Mouse (Mus musculus) fibroblast of lung, adult 2 months (primary cell): ENCODE measurements at regions not wholly inside any gene's neighbourhood (a gene's known extent, or its start where the extent isn't known, plus 50 kb on each side); places are given as distances from the start of the nearest gene placed in this dataset.

Experiments
- DNase-seq: peaks from one replicate; pipeline ENCODE4 v3.0.0-alpha.2; 2011; ENCODE audit warnings: low read depth

DNA sequence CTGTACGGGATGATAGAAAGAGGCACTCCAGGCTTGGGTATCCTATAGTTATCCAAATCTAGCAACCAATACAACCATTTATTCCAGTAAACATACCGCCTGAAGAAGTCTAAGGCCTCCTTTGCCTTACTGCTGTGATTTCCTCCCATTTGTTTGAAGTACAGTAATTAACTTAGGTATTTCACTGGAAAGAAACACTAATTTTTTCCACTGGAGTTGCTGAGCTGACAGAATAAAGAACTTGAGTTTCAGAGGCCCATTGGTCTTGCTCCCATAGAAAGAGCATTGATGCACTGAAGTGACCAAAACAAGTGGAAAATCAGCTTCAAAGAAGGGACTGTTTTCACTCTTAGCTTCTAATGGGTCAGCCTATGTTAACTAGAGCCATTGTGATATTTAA lies 1100.8 kb upstream of the Gm7489 start:
- DNase-seq, result no peak

DNA sequence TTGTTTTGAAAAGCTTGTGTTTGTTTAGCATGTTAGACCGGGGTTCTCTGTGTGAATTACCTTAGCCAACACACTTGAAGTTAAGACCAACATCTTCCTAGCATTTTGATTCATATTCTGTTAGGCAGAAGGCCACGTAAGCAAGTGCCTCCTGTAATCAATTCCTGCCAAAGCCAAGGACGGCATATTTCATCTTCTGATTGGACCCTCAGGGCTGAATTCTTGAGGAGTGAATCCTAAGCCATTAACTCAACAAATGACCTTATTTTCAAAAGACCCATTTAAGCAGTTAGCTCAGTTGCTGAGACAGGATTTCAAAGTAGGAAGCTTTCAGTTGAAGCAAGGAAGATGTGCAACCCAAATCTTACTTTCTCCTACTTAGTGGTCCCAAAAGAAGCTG lies 1099.5 kb upstream of the Gm7489 start:
- no peak for DNase-seq

DNA sequence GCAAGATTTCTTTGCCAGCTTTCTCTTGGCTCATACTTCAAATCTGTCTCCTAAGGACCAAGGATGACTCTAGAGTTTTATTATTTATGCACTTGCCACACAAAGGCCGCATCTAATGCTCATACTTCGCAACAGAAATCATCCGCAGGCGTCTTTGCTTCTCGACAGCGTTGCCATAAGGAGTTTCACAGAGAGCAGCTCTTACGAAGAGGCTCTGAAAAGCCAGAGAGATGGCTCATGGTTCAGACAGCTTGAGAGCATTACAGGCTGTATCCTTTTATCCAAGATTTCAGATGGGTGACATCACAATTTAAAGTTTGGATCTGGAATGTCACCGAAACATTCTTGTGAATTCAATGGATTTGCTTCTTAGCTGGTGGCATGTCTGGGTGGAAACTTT lies 1098.7 kb upstream of the Gm7489 start:
- no peak for DNase-seq

DNA sequence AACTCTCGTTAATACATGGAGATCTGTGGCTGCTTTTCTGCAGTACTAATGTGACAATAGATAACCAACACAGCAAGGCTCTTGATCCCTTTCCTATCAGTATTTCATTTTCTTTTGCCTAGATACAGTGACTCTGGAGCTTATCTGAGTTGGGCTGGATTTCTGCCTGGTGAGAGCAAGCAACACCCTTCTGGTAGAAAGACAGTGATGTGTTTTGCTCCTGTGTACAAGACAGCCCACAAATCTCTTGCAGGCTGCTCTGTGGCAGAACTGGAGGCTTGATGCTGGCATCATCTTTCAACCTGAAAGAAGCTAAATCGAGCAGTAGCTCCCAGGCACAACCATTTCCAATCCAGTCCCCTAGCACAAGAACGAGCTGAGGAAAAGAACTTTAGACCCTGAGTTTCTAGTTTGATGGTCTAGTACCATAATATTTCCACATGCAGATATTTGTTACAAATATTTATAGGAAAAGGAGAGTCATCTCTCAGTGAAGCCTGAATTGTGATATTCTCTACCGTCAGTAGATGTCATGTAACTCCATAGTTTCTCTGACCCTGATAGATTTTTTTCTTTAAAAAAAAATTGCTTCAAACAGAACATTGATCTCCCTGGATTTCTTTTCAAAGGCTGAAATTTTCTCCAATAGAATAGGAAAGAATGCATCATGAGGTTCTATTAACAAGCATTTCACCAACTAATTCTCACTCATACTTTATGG lies 1079.1 kb upstream of the Gm7489 start:
- no peak for DNase-seq

DNA sequence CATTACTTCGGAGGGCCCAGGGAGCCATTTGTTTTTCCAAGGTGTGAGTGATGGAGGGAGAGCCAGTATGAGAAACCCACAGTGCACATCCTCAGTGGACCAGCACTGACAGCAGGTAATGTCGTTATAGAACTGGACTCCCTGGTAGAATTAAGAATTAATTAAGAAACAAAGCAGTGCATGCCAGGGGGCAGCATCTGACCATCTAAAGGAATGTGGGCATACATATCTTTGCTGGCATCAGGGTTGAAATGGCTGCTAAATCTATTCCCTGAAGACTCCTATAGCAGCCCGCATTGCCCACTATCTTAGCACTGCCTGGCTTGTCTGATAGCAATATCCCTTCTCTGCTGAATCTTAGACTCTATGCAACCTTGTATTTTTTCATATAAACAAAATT lies 1076.1 kb upstream of the Gm7489 start:
- no peak for DNase-seq

DNA sequence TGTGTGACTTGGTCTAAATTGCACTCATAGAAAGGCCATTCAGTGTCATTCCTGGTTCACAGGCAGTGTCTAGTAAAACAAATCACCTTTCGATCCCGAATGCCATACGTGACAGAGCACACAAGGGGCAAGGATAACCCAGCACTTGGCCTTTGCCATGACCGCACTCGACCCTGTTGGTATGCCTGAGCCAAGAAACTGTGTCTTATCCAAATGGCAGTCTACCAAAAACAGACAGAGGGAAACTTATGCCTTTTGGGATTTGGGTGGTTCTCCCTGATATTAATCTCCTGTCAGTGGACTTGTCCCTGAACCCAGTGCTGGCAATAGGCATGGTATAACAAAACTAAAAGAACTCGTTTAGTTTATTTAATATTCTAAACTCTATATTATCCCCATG lies 1063.9 kb upstream of the Gm7489 start:
- DNase-seq, result no peak

DNA sequence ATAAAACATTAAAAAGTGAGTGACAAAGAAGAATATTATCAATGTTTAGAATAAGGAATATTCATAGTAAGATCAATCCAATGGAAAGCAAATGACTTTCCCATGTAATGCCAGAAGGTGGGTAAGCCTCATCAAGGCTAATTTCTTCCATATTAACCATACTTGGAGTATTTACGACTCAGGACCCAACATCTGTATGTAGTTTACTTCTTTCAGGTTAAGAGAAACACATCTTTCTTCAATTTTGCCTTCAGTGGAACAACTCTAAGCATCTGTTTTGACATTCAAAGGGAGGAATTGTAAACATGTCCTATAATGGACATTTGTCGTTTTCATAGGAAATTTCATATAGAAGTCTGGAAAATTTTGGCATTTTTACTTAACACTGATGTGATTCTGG lies 1047.8 kb upstream of the Gm7489 start:
- no peak for DNase-seq

DNA sequence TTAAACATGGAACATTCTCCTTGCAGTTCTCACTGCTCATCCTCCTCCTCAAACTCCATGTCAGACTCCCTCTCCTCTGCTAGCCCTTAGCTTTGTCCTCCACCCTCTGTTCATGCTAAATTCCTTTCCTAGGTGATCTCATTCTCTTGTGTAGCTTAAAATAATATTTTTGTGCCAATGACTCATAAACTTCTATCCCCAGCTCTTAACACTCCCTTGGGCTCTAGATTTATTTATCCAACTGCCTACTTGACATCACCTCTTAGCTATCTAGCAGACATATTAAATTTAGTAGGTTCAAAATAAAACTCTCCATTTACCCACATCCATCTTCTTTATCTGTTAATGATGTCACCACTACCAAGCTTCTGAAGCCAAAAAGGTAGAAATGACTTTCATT lies 1036.6 kb upstream of the Gm7489 start:
- no peak for DNase-seq

DNA sequence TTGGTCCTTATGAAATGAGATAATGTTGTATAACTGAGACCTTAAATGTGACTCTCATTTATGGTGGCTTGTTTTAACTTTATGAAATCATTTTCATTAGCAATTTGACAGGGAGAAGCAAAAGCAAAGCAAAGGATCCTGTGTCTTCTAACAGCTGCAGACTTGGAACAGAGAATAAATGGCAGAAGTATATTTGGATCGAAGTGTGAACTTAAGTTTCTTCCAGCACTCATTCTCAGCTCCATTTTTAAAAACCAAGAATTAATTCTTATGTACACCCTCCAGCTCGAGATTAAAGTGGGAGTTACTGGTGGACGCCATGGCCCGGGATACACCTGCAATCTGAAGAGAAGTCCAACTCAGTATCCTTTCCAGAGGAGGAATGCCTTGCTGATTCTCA lies 1026.0 kb upstream of the Gm7489 start:
- DNase-seq, result no peak

DNA sequence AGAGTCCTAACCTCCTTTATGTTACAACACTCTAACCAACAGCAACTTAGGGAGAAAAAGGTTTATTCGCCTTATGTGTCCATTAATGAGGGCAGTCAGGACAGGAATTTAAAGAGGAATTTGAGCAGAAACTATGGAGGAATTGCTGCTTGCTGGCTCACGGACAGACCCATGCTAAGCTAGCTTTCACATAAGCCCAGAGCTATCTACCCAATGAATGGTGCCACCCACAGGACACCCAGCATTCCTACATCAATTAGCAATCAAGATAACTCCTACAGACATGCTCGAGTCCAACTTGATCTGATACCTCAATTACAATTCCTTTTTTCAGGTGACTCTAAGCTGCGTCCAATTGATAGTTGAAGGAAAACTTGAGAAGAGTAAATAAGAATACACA lies 1021.2 kb upstream of the Gm7489 start:
- DNase-seq, result no peak

DNA sequence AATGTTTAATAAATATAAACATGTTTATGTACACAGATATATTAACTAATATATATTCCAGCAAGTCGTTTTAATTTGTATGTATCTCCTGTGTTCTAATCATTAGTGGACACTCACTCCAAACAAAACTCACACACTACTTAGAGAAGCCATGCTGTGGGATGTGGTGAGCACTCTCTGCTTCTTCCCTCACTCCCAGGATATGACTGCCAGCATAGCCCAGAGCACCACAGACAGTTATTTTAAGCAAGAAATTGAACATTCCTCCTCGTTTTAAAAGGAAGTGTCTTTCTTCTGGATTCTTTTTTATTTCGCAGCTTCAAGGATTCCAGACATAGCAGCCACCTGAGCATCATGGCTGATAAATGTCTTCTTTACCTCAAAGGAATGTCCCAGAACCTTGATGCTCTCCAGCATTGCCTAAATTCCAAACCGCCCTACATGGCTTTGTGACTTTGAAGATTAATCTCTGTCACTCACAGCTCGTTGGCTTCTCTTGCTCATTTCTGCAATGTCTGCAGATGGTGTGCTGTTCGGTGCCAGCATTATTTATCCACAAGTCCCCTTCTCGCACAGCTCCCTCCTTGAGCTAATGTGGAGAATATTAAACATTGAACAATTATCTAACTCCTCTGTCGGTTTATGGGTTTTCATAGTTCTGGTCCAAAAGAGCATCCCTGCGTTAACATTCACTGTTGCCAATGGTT lies 992.3 kb upstream of the Gm7489 start:
- DNase-seq, result no peak

DNA sequence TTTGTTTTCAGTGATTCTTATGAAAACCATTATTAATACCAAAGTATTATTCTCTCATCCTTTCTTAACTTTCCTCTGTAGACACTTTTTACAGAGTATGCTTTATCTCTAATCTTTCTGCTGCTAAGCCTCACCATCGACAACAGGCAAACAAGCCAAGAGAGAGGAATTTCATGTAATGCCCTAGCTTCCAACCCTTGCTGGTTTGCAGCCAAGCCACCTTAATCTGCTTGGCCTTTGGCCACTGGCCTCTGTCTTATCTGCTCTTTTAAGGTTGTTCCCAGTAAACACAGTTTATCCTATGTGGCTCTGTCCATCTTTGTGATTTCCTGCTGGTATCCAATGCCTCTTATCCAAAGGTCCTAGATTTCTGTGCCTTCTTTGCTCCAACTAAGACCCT lies 986.6 kb upstream of the Gm7489 start:
- DNase-seq, result peak; percentile 0

DNA sequence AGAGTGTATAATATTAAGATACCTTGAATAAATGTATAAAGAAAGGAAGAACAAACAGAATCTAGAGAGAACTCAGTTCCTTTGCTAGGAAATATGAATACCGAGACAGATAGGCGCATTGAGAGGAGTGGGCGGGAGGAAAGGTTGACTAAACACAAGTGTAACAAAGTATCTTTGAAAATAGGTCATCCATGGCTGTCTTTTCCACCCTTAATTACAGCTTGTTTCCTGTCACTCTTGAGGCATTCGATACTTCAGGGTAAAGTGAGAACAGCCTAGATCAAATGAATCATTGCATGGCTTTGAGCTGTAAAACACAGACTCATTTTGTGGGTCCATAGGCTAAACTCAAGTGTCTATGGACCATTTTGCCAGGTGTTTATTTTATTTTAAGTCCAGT lies 985.3 kb upstream of the Gm7489 start:
- DNase-seq, result no peak

DNA sequence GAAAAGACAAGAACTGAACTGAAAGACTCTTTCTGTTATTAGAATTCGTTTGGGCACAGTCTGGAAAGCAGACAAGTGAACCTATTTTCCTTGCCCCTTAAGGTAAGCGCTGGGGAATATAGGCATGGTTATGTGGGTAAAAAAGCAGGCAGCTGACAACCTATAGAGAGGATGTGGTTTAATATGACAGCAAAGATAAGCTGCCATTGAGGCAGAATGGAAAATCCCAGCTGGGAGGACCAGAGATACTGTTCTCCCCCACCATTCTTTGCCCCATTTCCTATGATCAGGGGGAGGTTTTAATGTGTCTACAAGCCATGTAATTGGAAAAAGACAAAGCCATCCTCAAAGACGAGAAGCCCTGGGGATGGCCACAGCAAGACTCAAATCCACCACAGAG lies 984.9 kb upstream of the Gm7489 start:
- DNase-seq, result no peak

DNA sequence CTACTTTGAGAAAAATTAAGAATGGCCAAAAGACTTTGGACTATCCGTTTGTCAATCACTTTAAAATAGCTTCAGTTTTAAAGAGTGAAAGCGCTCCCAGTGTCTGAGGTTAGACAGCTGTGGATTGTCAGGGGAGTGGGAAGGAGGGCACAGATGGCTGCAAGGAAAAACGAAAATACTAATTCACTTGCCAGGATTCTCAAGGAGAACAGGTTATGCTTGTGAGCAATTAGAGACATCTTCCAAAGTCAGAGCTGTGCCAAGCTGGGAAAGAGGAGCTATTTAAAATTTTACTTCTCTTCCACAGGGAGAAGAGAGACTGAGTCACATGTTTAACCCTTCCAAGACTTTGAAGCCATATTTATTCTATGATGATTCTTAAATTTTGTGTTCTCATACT lies 979.5 kb upstream of the Gm7489 start:
- DNase-seq, result no peak

DNA sequence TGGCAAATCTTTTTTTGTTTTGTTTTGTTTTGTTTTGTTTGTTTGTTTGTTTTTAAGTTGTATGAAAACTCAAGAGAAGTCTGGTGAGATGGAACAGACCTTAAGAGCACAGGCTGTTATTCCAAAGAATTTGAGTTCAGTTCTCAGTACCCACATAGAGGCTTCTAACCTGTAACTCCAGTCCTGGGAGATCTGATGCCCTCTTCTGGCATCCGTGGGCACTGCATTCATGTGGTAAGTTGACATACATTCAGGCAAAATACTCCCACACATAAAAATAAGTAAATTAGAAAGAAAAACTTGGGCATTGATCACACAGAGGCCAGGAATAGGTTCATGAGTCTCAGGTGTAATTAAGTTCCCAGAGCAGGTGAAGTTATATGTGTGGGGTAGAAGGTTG lies 977.5 kb upstream of the Gm7489 start:
- no peak for DNase-seq

DNA sequence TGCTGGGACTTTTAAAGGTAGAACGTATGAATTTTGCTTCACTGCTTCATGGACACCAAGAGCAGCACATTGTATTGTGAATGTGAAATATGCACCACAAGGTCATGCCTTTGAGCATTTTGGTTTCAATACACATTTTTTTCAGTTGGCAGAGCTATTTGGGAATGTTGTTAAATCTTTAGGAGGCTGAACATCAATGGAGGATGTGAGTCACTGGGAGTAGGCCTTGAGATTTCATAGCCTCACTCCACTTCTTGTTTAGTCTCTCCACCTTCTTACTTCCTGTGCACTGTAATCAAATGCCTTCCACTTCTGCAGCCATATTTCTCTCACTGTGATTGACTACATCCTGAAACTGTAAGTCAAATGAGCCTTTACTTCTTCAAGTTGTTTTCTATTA lies 962.4 kb upstream of the Gm7489 start:
- peak; percentile 65 for DNase-seq

DNA sequence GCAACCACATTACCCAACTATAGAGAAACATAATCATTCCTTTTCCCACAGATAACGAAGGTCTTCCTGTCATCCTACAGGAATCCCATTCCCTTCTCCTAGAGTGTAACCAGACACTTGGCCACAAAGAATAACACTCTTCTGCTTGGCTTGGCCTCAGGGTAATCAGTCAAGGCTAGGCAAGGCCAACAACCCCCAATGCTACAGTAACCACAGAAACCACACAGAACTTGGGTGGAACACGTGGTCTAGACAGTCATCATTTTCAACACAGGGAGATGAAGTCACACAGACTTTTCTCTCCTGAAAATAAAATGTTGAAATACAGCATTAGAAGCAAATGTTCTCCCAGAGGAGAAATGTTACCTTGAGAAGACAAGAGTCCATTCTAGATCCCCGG lies 956.3 kb upstream of the Gm7489 start:
- peak; percentile 92 for DNase-seq

DNA sequence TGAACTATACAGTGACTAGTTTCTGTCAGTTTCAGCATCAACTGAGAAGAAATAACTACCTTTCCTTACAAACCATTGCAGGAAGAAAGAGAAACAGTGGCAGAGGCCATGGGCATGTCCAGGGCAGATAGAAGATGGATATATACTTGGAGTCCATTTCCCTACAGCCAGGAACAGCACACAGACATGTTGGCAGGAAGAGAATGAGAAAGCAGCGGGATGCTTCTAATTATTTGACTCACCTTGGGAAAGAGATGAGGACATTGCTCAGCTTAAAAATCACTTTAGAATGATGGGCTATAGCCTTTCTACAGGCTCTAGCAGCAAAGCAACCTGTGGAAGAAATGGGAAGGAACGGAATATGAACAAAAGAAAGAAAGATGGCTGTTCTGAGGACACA lies 947.6 kb upstream of the Gm7489 start:
- DNase-seq, result no peak

DNA sequence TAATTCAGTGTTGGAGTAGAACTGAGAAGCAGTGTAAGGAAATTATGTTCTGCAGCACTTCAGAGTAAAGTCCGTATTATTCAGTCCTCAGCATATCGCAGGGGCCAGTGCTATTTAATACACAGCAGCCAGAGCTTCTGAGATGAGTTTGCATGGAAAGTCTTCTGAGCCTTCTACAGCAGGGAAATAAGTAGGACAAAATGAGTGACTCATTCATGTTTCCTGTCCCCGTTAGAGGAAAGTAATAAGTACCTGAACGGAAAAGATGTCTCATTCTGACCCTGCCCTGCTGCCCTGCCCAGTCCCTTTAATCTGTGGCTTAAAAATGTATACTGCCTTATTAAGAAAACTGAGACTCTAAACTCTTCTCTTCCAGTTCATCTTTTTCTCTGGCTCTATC lies 940.1 kb upstream of the Gm7489 start:
- no peak for DNase-seq

DNA sequence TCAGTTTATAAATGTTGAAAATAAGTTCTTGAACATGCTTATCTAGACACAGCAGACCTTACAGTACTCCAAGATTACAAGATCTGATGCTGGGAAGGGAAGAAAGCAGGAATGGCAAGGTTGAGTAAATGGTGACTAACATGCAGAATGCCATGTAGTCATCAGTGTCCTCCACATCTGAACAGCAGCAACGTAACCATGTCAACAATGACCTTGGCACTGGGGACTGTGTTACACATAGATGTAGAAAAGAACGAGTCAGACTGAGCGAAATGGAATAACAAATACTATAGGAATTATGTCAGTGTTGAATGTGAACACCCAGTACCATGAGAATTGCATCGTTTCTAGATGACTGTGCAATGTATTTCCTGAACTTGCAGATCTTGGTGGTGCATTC lies 936.5 kb upstream of the Gm7489 start:
- no peak for DNase-seq

DNA sequence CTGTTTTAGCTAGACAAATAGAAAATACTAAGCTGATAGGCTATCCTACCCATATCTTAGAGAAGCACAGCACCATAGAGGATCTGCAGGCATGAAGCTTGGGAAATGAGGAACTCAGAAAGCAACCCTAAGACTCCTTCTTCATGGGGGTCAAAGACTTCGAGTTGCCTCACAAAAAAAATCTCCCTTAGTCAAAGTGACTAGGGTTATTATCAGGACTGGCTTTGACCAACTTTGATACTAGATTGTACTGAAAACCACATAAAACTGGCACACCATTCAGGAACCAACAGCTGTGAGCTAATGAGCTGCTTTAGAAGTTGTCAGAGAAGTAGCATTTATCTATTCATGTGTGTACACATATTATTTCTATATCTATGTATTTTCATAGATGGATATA lies 931.2 kb upstream of the Gm7489 start:
- no peak for DNase-seq

DNA sequence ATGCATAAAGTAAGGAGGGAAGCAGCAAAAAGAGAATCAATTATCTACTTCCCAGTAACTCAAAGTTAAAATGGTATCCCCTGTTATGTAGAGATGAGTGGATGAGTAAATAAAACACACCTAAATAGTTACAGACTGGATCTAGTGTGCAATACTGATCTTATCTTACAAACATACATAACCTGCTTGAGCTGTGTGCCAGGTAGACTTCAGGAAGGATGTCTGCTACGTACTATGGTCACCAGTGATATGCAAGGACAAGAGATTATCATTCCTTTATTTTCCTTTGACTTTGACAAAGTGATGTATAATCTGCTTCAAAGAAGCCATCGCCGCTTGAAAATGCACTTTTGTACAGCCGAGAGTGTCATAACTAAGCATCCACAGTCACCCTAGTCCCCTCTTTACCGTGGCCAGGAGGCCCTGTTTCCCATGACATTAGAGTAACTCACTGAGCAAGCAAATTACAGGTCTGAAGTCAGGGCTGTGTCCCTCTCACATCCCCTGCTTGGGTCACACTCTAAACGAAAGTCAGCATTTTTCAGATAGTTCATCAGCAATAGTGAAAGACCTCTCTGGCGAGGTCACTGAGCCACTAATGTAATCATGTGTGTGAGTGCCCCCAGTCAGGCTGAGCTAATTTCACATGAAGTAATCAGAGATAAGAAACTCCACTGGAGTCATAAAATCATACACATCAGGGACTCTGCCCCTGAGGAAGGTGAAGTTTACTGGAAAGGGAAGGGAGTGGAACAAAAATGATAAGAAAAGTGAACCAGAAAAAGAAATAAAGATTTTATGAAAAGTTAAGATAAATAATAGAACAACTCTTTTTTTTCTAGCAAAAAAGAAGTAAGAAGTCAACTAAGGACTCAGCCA lies 929.8 kb upstream of the Gm7489 start:
- no peak for DNase-seq
